Mouse (Mus musculus): ENCODE measurements around the gene Eln.

The Eln gene

DNA sequence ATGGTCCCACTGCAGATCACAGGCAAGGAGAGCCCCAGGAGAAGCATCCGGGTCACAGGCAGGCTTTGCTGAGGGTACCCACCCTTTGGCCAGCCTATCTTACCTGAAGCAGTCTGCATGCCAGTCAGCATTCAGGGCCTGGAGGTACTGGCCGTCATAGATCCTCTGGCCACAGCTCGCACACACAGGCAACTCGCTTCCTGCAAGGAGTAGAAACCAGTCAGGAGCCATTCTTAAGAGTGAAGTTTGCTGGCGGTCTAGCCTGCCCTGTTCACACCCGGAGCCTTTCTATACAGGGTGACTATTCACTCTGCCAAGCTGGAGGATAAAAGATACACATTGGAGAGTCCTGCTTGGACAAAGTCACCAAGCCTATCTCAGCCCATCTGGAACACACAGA lies 60.6 kb downstream of the Eln start:
- in situ Hi-C loops (cut with MboI, MseI), result no loop called here

DNA sequence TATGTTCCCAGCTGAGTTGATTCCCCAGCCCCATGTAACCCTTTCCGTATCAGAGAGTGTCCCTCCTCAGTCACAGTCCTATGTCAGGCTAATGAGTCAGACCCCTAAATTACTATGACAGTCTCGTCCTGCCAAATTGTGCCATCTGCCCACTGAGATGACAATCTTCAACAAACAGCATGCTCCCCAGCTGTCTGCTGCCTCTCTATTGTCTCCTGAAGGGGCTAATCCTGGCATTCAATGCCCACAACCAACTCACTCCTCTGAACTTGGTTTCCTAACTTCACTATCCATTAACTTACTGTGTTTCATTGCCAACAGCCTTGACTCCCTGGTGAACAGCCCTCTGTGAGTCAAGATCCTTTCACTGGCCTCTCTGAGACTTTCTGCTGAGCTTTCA lies 62.7 kb downstream of the Eln start:
- in situ Hi-C loops (cut with MboI, MseI), result no loop called here

DNA sequence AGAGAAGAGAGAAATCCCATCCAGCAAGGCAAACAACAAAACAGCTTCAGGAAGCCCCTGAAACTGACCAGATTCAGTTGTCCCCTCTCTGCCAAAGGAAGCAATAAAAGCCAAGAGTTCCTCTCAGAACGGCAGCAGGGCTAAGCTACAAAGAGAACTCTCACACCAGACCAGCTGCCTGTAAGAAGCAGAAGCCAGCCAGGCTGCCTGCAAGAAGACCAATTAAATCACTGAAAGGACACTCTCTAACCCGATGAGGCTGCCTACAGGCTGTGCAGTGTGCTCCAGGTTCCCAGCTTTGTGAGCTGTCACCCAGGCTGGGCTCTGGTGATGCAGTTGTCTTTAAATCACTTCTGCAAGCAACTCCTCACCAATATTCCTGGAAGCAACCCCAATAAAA lies 63.3 kb downstream of the Eln start:
- in situ Hi-C loops (cut with MboI, MseI), result no loop called here

DNA sequence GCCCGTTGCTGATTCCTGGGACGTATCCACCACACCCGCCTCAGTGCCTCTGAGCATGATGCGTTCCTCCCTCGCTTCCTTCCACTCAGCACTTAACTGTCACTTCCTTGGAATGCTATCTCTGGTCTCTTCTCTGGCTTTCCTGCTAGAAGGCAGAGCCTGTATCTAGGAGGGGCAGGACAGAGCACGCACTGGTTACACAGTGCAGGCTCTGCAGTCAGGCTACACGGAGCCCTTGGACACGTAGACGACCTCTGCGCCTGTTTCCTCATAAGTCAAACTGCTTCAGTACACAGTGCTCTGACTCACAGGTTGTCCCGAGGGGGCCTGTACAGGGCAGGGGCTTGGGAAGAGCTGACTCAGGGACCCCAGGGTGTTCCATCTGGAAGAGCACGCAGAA lies 66.9 kb downstream of the Eln start:
- in situ Hi-C loops (cut with MboI, MseI), result no loop called here

DNA sequence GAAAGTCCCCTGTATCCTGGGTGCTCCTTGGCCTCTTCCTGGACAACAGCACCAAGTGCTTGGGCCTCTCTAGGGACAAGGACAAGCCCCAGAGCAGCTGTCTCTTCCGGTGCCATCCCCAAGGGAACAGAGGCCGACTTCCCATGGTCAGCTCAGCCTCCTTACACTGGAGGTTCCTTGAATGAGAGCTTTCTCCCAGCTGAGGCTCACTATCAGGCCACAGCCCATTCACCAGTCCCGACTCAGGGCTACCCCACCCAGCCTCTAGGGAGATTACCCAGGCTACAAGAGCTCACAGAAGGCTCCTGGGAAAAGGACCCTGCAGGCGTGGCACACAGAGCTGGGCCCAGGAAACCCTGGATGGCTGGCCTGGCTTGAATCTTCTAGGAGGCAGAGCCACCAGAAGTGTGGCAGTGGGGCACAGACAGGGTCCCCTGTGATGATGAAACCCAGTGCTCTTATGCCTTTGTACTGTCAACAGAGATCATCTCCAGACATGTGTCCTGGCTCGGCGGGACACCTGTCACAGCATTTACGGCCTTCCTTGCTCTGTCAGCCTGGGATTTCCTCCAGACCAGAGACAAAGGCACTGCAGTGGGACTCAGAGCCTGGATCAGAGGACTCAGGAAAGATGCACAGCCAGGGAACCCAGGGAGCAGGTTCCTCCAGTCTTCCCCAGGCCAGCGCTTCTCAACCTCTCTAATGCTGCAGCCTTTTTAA lies 68.1 kb downstream of the Eln start:
- in situ Hi-C loops (cut with MboI, MseI), result no loop called here

DNA sequence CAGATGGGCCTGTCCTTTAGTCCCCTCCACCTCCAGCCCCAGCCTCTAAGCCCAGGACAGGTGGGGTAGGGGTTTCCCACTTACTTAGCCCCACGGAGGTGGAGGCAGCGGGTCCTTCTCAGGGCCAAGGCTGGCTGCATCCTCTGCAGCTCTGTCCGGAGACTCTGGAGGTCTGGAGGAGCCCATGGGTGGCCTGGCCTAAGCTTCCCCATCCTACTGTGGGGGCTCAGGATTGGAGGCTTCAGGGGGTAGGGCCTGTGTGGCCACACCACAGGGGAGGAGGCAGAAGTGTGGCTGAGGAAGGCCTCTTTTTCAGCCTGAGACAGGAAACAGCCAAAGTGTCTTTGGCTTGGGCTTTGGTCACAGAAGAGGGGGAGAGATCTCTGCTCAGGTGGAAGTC lies 69.1 kb downstream of the Eln start:
- in situ Hi-C loops (cut with MboI, MseI), result no loop called here

DNA sequence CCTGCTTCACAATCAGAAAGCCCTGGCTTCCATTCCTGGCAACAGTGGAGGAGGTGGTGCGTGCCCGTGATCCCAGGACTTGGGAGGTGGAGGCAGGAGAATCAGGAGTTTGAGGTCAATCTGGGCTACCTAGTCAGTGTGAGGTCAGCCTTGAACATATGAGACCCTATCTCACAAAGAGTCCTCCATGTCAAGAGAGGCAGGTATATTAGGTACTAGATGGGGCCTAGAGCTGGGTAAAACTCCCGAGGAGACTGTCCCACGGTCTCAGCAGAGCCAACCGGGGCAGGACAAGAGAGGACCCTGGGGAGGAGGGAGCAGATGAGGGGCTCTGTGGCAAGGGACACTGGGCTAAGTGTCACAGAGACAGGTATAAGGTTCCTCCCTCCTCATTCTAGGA lies 69.6 kb downstream of the Eln start:
- in situ Hi-C loops (cut with MboI, MseI), result no loop called here

DNA sequence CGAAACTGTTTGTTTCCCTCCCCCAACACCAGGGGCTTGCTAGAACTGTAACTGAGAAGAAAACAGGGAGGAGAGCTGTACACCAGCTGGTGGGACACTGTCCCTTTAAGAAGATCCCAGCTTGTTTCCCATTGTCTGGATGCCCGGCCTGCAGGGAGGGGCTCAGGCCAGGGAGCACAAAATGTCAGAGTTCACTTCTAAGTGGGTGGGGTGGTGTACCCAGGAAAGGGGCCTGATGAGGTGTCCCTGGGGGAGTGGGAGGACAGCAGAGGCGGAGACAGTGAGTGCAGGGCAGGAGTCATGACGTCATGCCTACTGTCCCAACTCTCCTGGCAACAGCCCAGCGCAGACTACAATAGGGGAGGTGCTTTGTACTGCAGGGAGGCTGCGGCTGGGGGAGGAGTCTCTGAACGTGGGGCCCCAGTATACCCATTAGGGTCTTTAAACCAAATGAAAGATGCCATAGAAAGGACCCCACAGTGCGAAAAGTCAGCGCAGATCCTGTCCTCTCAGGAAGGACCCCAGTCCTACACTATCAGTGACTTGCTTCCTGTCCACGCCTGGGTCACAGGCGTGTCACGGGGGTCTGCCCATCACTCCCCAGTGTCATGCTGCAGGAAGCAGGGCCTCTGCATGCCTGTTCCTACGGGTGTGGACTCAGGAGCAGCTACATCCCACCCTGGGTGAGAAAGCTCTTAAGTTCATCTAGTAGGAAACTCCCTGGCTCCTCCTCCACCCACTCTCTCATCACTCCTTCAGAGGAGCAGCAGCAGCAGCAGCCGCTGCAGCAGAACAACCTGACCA lies 71.0 kb downstream of the Eln start:
- in situ Hi-C loops (cut with MboI, MseI), result no loop called here

DNA sequence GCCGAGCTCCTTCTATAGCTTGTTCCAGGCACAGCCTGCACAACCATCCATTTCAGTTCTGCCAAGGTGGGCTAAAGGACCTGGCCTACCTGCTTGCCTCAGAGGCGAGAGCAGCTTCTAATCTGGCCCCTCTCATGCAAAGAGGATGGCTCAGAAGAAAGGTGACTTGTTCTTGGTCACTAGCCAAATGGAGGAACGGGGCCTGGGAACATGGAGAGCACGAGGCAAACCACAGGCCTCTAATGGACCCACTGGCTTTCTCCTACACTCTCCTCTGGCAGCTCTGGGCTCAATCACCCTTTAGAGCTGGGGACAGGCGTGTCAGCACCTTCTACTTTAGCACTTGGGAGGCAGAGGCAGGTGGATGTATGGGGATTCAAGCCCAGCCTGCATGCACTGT lies 72.1 kb downstream of the Eln start:
- in situ Hi-C loops (cut with MboI, MseI), result no loop called here

DNA sequence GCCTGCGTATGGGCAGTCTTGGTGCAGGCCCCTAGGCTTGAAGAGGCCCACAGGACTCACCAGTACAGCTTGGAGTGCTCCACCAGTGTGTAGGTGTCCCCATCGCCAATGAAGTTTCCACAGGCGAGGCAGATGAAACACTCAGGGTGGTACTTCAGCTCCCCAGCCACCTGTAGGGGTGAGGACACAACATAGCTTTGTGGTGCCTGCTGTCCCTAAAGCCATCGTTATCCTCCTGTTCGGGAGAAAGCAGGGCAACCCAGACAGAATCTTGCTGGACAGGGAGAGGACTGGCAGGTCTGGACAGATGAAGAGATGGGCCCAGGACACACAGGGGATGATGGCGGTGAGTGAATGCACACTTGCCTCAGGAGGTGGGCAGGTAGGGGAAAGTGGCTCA lies 74.5 kb downstream of the Eln start:
- in situ Hi-C loops (cut with MboI, MseI), result no loop called here

DNA sequence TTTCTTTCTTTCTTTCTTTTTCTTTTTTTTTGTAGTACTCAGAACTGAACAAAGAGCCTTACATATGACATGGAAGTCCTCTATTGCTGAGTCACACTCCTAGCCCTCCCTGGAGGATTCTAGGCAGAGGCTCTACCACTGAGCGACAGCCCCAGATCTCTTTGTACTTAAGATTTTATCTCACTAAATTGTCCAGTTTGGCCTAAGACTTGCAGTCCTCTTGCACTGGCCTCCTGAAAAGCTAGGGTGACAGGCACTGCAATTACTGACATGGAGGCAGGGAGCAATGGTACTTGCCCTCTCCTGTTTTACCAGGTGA lies 75.0 kb downstream of the Eln start:
- in situ Hi-C loops (cut with MboI, MseI), result no loop called here

DNA sequence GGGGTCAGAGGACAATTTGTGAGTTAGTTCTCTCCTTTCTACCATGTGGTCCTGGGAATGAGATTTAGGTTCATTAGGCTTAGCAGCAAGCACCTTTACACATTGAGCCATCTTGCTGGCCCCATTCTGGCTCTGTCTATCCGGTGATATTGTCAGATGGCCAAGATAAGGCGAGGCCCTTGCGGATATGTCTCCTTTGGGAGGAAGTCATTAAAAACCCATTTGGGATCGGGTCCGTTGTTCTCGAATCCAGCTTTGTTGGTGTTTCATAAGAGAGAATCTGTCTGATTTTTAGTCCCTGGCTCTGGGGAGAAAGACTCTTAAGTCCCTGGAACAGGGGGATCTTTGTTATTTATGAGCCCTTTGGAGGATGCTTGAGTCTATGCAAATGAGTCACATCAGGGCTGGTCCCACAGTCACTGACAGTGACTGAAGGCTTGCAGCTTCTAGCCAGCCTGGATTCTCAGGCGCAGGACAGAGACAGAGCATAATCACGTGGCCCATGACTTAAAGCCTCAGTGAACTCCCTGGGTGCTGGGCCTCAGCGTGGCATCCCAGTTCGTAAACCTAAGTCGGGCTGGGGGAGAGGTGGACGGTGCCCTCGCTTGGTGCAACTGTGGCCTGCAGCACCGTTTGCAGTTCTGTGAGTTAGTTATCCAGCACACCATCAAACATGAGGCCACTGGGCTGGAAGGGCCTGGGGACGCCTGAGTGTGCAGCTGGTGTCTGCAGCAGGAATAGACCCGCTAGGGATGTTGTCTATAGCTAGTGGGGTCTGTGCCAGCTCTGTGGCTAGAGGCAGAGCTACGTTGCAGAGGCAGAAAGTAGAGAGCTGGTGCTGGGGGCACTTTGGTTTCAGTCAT lies 75.6 kb downstream of the Eln start:
- in situ Hi-C loops (cut with MboI, MseI), result no loop called here

DNA sequence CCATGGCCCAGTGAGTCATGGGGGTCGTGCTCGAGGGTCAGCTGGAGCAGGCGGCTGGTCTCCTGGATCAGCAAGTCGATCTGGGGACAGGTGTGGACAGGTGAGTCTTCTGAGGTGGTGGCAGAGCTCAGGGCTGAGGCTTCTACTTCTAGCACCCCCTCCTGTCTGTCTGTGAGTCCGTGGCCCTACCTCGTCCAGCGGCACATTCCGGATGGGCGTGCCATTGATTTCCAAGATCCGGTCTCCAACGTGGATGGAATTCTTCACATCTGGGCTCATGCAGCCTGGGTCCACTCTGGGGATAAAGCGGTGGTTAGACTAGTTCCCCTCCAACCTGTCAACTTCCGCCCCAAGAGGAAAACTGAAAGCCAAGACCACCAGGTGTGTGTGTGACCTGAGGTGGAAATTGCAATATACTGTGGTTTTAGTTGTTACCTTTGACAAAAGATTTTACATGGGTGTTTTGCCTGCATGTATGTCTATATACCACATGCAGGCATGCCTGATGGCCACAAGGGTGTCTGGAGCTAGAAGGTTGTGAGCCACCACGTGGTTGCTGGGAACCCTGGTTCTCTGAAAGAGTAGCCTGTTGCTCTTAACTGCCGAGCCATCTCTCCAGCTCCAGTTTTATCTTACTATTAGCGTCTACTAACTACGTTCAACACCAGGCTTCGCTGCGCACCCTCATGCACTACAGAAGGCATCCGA lies 78.0 kb downstream of the Eln start:
- in situ Hi-C loops (cut with MboI, MseI), result loop anchor here (10.0 kb wide), 1 partner anchor 654 kb away; no protein-coding TSS in a partner anchor

DNA sequence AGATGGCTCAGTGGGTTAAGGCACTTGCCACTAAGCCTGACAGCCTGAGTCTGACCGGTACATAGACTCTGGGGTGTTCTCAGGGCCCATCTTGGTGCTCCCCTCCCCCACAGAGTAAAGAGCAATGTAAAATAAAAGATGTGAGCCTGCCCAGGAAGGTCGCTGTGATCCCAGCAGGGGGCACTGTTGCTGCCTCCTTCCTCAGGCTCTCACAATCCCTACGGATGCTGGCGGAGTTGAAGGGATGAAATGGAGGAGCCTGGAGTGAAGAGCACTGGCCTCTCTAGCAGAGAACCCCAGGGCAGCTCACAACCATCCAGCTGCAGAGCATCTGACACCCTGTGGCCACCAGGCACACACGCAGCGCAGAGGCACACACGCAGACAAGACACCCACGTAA lies 78.6 kb downstream of the Eln start:
- in situ Hi-C loops (cut with MboI, MseI), result loop anchor here (10.0 kb wide), 1 partner anchor 654 kb away; no protein-coding TSS in a partner anchor

DNA sequence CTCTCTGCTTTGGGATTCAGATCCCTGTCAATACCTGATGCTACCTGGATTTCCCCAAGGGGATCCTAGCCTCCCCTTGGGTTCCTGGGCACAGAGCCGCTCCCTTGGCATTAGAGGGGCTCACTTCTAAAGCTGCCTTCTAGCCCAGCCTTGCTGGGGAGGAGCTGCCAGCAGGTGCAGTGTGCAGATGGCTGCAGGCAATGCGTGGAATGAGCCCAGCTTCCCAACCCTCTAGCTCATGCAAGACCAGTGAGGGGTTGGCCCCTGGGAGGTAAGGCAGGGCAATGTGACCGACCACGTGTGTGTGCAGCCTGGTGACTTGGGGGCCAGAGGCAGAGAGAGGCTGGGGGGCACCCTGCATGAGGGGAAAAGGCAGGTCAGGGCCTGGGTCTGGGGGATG lies 90.4 kb downstream of the Eln start:
- in situ Hi-C loops (cut with MboI, MseI), result no loop called here

All from T-helper 1 cell (primary cell).